Mouse (Mus musculus) kidney, adult 11 months (tissue): ENCODE data around the gene Rpl22.

Source experiments
- DNase-seq: peaks from one replicate; pipeline ENCODE4 v3.0.0; 2022

Rpl22 gene

GRCm38 (mm10) chr4:152338419-152339292 is 13.1 kb downstream of the Rpl22 start, which contains the start of gene Chd5:
Gene Chd5 (plus strand): TSS chr4:152338651.
- DNase-seq: no peak

GRCm38 (mm10) chr4:152339293-152339790 is 13.8 kb downstream of the Rpl22 start:
- DNase-seq: no peak

- no peak for DNase-seq
These were observed 15.2 kb downstream of the Rpl22 start for GRCm38 (mm10) chr4:152340584-152341284.

GRCm38 (mm10) chr4:152343296-152343695 is 17.8 kb downstream of the Rpl22 start:
- no peak for DNase-seq

GRCm38 (mm10) chr4:152344651-152345050 is 19.1 kb downstream of the Rpl22 start:
- no peak for DNase-seq

GRCm38 (mm10) chr4:152345120-152345889 is 19.8 kb downstream of the Rpl22 start:
- DNase-seq: no peak

- DNase-seq: no peak
These were observed 24.4 kb downstream of the Rpl22 start for GRCm38 (mm10) chr4:152349837-152350381.

GRCm38 (mm10) chr4:152350722-152351421 is 25.3 kb downstream of the Rpl22 start:
- DNase-seq: no peak

GRCm38 (mm10) chr4:152351422-152352305 is 26.1 kb downstream of the Rpl22 start:
- no peak for DNase-seq

- DNase-seq: no peak
These were observed 28.5 kb downstream of the Rpl22 start for GRCm38 (mm10) chr4:152353886-152354637.

- DNase-seq: no peak
These were observed 30.1 kb downstream of the Rpl22 start for GRCm38 (mm10) chr4:152355672-152356071.

GRCm38 (mm10) chr4:152359700-152360099 is 34.2 kb downstream of the Rpl22 start:
- DNase-seq: no peak

GRCm38 (mm10) chr4:152360855-152361254 is 35.3 kb downstream of the Rpl22 start:
- DNase-seq: no peak

GRCm38 (mm10) chr4:152362180-152362579 is 36.6 kb downstream of the Rpl22 start:
- no peak for DNase-seq

- no peak for DNase-seq
These were observed 39.7 kb downstream of the Rpl22 start for GRCm38 (mm10) chr4:152365228-152365627.

- DNase-seq: no peak
These were observed 57.1 kb downstream of the Rpl22 start for GRCm38 (mm10) chr4:152382528-152383252.
